Mouse (Mus musculus) limb, embryonic 14.5 days (tissue): ENCODE results near the gene Efcab5. TPM values are rescaled to one million over a fixed set of nuclear protein-coding genes. Genes with fewer than 3 reads are reported as not detected.

ENCODE experiments used
- ATAC-seq: fragments of 200-750 bp; cut with Nextera tagmentation; 2 replicates; pipeline ENCODE4 v1.8.0; 2017; ENCODE audit warnings: low read depth, moderate number of reproducible peaks, moderate TSS enrichment; ENCODE audit not compliant: low FRiP score
- DNase-seq: peaks from one replicate; pipeline ENCODE4 v3.0.0-alpha.2; 2015; ENCODE audit warnings: low spot score
- H3K27ac ChIP-seq: fragments of 300-500 bp; sonication (generic); replicated peaks from 2 replicates; pipeline ENCODE4 v1.5.1; 2014; ENCODE audit warnings: low read depth, mild to moderate bottlenecking, low read length, moderate library complexity, mixed read lengths
- H3K27me3 ChIP-seq: fragments of 300-500 bp; sonication (generic); 2 replicates; pipeline ENCODE4 v1.6.1; 2014; ENCODE audit warnings: low read length, mixed read lengths; ENCODE audit not compliant: control insufficient read depth, insufficient read depth
- H3K36me3 ChIP-seq: fragments of 300-500 bp; sonication (generic); 2 replicates; pipeline ENCODE4 v1.6.1; 2014; ENCODE audit warnings: mild to moderate bottlenecking, low read length, moderate library complexity, mixed read lengths; ENCODE audit not compliant: control insufficient read depth, insufficient read depth
- H3K4me1 ChIP-seq: fragments of 300-500 bp; sonication (generic); 2 replicates; pipeline ENCODE4 v1.6.1; 2014; ENCODE audit warnings: antibody characterized with exemption, low read length, mixed read lengths; ENCODE audit not compliant: control insufficient read depth, insufficient read depth
- H3K4me2 ChIP-seq: fragments of 300-500 bp; sonication (generic); replicated peaks from 2 replicates; pipeline ENCODE4 v1.6.1; 2014; ENCODE audit warnings: low read depth, mild to moderate bottlenecking, low read length, moderate library complexity; ENCODE audit not compliant: severe bottlenecking
- H3K4me3 ChIP-seq: fragments of 300-500 bp; sonication (generic); replicated peaks from 2 replicates; pipeline ENCODE4 v1.5.1; 2014; ENCODE audit warnings: low read length
- H3K9ac ChIP-seq: fragments of 300-500 bp; sonication (generic); 2 replicates; pipeline ENCODE4 v1.6.1; 2014; ENCODE audit warnings: mild to moderate bottlenecking, low read depth, low read length, moderate library complexity; ENCODE audit not compliant: severe bottlenecking
- H3K9me3 ChIP-seq: fragments of 300-500 bp; sonication (generic); 2 replicates; pipeline ENCODE4 v1.6.1; 2016; ENCODE audit warnings: low read length; ENCODE audit not compliant: control insufficient read depth
- POLR2A ChIP-seq: fragments of 200-500 bp; IDR thresholded peaks from 2 replicates; pipeline ENCODE4 v1.8.0; 2012; ENCODE audit warnings: inconsistent platforms, mild to moderate bottlenecking, moderate library complexity, borderline replicate concordance; ENCODE audit not compliant: insufficient read depth, insufficient read length; ENCODE audit errors: extremely low read depth
- WGBS: fragments of 180-500 bp; shearing (Covaris S2); extraction: QIAGEN DNeasy Blood & Tissue Kit; methylation state at CpG from one replicate; pipeline ENCODE4 v1.1.7; 2014; 5-methylcytosine and 5-hydroxymethylcytosine counted together
- polyA plus RNA-seq, 2 experiments: library from polyadenylated mRNA; depleted of rRNA in 1 of 2; stranded (reverse) in 1 of 2; unstranded in 1 of 2; fragments of >200 nt; fragmentation: Nextera tagmentation in 1 of 2; extraction: Ambion mirVana in 1 of 2; gene quantifications; 2 replicates each; pipeline versions ENCODE4 v1.2.1 to v1.2.3; 2012 to 2014

Gene Efcab5
- polyA plus RNA-seq (2012; rRNA removed) (0.50 and 1.0 TPM in 2 replicates), polyA plus RNA-seq (2014; fragmentation: Nextera tagmentation; extraction: Ambion mirVana) (0.14 and 0.36 TPM in 2 replicates)

DNA sequence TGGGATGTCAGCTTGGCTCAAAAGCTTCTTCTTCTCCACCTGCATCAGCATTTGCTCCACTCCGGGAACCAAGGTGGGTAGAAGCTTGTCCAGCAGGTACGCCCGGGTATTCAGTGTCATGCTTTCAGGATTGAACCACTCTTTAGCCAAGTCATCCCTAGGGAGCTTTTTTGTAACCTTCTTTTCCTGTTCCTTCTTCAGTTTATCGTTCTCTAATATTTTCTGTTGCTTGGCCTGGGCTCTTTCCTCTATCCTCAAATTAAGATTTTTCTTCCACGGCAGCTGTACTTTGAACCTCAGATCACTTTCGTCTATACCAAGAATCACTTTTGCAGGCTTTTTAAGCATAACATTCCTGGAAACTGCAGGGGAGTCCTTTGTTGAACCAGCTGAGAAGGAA, at the start of gene Efcab5:
Efcab5 (minus strand) TSS at position 101 of the 400 bp plus-strand sequence.
- TF ChIP-seq POLR2A, result no peak
- WGBS, result 84% methylated on average over 6 of the region's 6 CpGs
- no peak within 1 kb of the TSS for H3K4me2 ChIP-seq
- H3K4me3 ChIP-seq, result no peak within 1 kb of the TSS
- no peak for DNase-seq
- H3K36me3 ChIP-seq, result no peaks in the 10 kb centered on the region
- no peak within 1 kb of the TSS for H3K9ac ChIP-seq
- no peaks in the 10 kb centered on the region for H3K9me3 ChIP-seq
- no peaks in the 10 kb centered on the region for H3K27me3 ChIP-seq
- peaks cover 5% of the 10 kb centered on the region for H3K4me1 ChIP-seq
- no peak for ATAC-seq
- no peak within 1 kb of the TSS for H3K27ac ChIP-seq

GRCm38 (mm10) chr11:77235267-77235666, 46.5 kb upstream of the Efcab5 start:
- no peak for ATAC-seq
- WGBS, result 97% methylated on average over 1 of the region's 1 CpGs
- no peak overlapping the region for H3K4me3 ChIP-seq
- H3K4me2 ChIP-seq, result no peak overlapping the region
- no peak for DNase-seq
- no peak overlapping the region for H3K27ac ChIP-seq
- no peaks in the 10 kb centered on the region for H3K4me1 ChIP-seq
- no peaks in the 10 kb centered on the region for H3K36me3 ChIP-seq
- no peak overlapping the region for H3K9ac ChIP-seq
- TF ChIP-seq POLR2A, result no peak
- H3K9me3 ChIP-seq, result no peaks in the 10 kb centered on the region
- no peaks in the 10 kb centered on the region for H3K27me3 ChIP-seq

DNA sequence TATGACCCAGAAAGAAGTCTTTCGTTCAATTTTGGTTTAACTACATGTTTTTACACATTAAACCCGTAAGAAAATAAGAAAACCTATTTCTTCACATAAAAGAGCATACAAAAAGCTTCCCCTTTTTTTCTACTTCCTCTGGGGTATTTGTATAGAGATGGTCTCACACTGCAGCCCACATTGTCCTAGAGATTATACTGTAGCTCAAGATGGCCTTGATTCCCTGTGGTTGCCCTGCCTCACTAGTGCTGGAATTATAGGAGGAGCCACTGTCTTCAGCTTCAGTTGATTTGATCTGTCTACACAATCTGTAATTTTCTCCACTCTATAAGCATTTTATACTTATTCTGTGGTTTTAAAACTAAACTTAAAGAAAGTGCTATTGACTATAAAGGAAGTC, 42.7 kb upstream of the Efcab5 start:
- Histone ChIP-seq H3K4me1 (no peaks in the 10 kb centered on the region), H3K27me3 (no peaks in the 10 kb centered on the region), H3K9me3 (no peaks in the 10 kb centered on the region), H3K27ac (no peak overlapping the region), H3K4me2 (no peak overlapping the region), H3K36me3 (no peaks in the 10 kb centered on the region), H3K9ac (no peak overlapping the region), H3K4me3 (no peak overlapping the region)
- WGBS, result 93% methylated on average over 2 of the region's 2 CpGs
- DNase-seq (no peak), ATAC-seq (no peak)
- TF ChIP-seq POLR2A, result no peak

DNA sequence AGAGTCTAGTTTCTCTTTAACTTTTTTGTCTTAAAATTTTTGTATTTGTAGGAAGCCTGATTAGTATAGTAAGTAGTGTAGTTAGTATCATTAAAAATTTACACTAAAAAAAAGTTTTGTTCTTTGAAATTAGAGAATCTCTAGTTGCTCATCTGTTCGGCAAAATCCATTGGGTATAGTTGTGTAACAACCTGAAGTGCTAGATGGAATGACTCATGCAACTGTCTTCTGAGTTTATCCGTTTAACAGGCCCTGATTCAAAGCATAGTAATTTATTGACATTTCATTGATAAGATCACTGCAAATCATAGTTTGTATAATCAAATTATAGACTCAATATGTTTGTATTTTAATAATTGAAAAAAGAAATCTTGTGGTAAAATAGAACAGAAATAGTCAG, 42.0 kb upstream of the Efcab5 start:
- WGBS, result 78% methylated on average over 2 of the region's 2 CpGs
- H3K27me3 ChIP-seq, result no peaks in the 10 kb centered on the region
- ATAC-seq (no peak), DNase-seq (no peak)
- H3K36me3 ChIP-seq, result no peaks in the 10 kb centered on the region
- H3K4me2 ChIP-seq, result no peak overlapping the region
- no peak for TF ChIP-seq POLR2A
- no peak overlapping the region for H3K27ac ChIP-seq
- no peak overlapping the region for H3K4me3 ChIP-seq
- H3K4me1 ChIP-seq, result no peaks in the 10 kb centered on the region
- no peaks in the 10 kb centered on the region for H3K9me3 ChIP-seq
- no peak overlapping the region for H3K9ac ChIP-seq

GRCm38 (mm10) chr11:77216761-77217130, 28.0 kb upstream of the Efcab5 start:
- Histone ChIP-seq H3K4me1 (peaks cover 5% of the 10 kb centered on the region), H3K36me3 (no peaks in the 10 kb centered on the region), H3K9ac (peak overlapping the region; percentile 89), H3K4me3 (peak overlapping the region; percentile 94), H3K27ac (peak overlapping the region; percentile 84; the same call in 1 of the 2 replicates), H3K27me3 (no peaks in the 10 kb centered on the region), H3K9me3 (no peaks in the 10 kb centered on the region), H3K4me2 (peak overlapping the region; percentile 90)
- TF ChIP-seq POLR2A, result no peak
- DNase-seq (no peak), ATAC-seq (peak; percentile 46)
- under 1% methylated on average over 11 of the region's 11 CpGs for WGBS
